Mouse (Mus musculus) kidney, adult 2 months (tissue): ENCODE data around the gene Hltf.
A peak's percentile ranks its signal among the peaks of the same experiment; 100 is the strongest.

Experiments used
- CTCF ChIP-seq: fragments of 200-500 bp; conservative IDR thresholded peaks from 2 replicates; pipeline ENCODE4 v1.5.1; 2011; ENCODE audit warnings: low read depth, mild to moderate bottlenecking, control low read depth, low read length, moderate library complexity, mixed read lengths; ENCODE audit not compliant: insufficient read depth, insufficient read length
- POLR2A ChIP-seq: fragments of 200-500 bp; IDR thresholded peaks from one replicate; pipeline ENCODE4 v1.6.1; 2011; ENCODE audit warnings: low read depth, low read length, control low read depth

- no peak for TF ChIP-seq POLR2A
- 0 out of 2 replicates have a peak, but pooled peaks have one; percentile 23 for TF ChIP-seq CTCF
Observed at GRCm38 (mm10) chr3:20076145-20077053, 18.8 kb downstream of the Hltf start.
